Mouse (Mus musculus): ENCODE data around the gene Relt.

Relt gene

GRCm38 (mm10) chr7:100805391-100805790 lies 57.9 kb downstream of the Relt start:
- in situ Hi-C loops (cut with MboI, MseI), result no loop called here

GRCm38 (mm10) chr7:100798810-100799209 lies 64.4 kb downstream of the Relt start:
- in situ Hi-C loops (cut with MboI, MseI), result no loop called here
